Mouse (Mus musculus): ENCODE measurements at regions not wholly inside any gene's neighbourhood (a gene's known extent, or its start where the extent isn't known, plus 50 kb on each side); places are given as distances from the start of the nearest gene placed in this dataset.

DNA sequence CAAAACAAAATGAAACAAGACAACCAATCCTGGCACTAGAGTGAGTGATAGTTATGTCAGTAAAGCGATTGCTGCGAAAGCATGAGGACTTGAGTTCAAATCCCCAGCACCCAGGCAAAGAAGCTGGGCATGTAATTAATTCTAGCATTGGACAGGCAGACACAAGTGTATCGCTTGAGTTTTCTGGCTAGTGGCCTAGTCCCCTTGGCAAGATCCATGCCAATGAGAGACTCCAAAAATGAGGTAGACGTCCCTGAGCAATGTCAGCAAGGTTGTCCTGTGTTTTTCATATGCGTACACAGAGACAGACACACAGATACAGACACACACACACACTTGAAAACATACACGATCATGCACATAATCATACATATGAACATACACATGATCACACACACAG, 237.3 kb downstream of the Fgf9 start:
- no peak for TF ChIP-seq MYOD1 (IDR thresholded peaks at IDR 0.05; ENCODE audit: control insufficient read depth, insufficient read length, low read depth)
- no peak for TF ChIP-seq CTCF (IDR thresholded peaks at IDR 0.05; ENCODE audit: control insufficient read depth, insufficient read depth, insufficient read length)
- TF ChIP-seq MAX (IDR thresholded peaks at IDR 0.05) = no peak
- no peak for TF ChIP-seq CEBPB (IDR thresholded peaks at IDR 0.05; ENCODE audit: low read depth)

Data from C2C12 (cell line).